Mouse (Mus musculus) megakaryocyte progenitor cell, adult 5-6 weeks (primary cell): ENCODE data around the gene Ap1s2. TPM values are rescaled to one million over a fixed set of nuclear protein-coding genes. Genes with fewer than 3 reads are reported as not detected.

Experiments
- ATAC-seq: replicated peaks from 2 replicates; pipeline ENCODE4 v1.8.0; 2016; ENCODE audit warnings: mild to moderate bottlenecking, moderate TSS enrichment, inconsistent platforms; ENCODE audit not compliant: poor library complexity
- total RNA-seq, 2 experiments: library from RNA; stranded (forward) in 1 of 2; stranded (reverse) in 1 of 2; fragments of 157-497, 149-512 nt in 1 of 2; fragments of 200-1000 nt in 1 of 2; gene quantifications; 2 replicates each; pipeline versions ENCODE4 v1.2.3 to v1.2.4; 2015 to 2017

Ap1s2 gene
- total RNA-seq (2015): 59.0 and 74.5 TPM in 2 replicates
- total RNA-seq (2017): 35.7 and 37.4 TPM in 2 replicates

DNA sequence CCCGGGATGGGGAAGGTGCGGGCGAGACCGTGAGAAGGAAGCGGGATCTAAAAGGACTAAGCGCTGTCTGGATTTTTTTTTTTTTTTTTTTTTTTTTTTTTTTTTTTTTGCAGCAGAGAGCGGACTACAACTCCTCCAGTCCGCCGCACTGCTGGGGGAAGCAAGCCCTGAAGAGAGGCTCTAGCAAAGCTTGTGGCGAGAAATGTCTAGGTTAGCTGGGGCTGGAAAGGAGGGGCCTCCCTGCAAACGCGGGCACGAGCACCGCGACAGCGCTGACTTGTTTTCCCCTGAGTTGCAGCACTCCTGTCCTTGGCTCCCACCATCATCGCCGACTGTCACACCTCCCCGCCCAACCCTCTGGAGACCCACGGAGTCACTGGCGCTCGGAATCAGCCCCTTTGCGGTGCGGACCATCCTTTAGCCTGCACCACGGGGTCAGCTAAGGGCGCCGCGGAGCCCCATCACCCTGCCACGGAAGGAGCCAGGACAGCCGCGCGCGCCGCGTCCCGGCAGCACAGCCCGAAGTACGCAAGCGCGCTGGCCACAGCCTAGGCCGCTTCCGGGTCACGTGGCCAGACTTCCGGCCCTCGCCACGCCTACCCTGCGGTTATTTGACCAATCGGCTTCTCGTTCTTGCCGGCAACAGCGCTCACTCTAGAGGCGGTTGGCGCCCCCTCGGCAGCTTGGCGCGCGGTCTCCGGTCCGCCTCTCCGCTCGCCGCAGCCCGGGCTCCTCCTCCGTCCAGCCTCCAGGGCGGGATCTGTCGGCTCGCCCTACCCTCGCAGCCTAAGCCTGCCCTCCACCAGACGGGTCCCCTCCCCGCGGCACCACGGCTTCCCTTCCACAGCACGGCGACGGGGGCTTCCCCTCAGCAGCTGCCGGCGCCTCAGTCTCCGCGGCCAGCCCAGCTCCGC, at the start of gene Ap1s2:
Ap1s2 (plus strand) TSS at position 681 of the 914 bp plus-strand sequence.
- ATAC-seq: peak; percentile 92

DNA sequence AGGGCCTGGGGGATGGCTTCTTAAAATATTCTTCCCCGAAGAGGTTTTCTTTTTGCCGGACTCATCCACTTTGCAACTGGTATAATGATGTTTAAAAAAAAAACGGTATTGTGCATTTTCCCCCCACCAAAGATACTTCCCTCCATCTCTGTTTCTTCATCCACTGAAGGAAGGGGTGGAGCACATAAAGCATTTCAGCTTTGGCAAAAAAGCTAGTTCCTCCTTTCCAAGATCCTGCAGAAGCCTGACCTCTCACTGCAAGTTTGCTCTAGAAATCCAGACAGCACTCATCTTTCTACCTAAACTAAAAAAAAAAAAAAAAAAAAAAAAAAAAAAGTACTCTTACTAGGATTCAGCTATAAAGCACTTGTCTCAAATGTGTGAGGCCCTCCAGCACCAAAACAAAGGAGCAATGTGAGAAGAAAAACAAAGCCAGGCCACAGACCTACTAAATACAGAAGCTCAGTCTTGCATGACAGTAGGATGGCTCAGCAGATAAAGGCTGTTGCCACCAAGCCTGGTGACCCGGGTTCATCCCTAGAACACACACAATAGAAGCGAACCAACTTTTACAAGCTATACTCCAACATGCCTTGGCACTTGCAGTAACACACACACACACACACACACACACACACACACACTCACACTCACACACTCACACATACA, 41.0 kb upstream of the Ap1s2 start:
- ATAC-seq: peak; percentile 93

DNA sequence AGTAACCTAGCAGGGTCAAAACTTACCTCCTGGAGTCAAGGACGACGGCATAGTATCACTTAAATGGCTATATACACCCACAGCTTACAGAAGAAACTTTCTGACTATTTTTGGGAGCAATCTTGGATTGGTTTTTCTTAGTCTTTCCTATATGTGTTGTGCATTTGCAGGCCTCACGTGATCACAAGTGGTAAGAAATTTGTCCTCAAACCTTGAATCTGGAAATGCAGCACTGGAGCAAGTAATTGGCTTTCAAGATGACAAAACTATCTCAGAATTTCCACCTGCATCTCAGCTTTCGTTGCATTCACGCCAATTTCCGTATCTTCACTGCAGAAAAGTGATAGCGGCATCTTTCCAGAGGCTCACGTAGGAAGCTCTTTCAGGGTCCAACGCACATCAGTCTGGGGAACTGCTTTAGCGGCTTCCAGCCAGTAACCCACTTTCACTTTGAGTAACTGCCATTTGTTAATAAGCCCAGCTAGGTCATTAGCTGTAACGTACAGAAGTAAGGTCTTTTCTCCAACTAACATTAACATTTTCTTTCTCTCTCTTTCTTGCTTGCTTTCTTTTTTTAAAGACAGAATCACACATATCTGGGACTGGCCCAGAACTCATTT, 40.0 kb upstream of the Ap1s2 start:
- peak; percentile 62; the same call in 1 of the 2 replicates for ATAC-seq

DNA sequence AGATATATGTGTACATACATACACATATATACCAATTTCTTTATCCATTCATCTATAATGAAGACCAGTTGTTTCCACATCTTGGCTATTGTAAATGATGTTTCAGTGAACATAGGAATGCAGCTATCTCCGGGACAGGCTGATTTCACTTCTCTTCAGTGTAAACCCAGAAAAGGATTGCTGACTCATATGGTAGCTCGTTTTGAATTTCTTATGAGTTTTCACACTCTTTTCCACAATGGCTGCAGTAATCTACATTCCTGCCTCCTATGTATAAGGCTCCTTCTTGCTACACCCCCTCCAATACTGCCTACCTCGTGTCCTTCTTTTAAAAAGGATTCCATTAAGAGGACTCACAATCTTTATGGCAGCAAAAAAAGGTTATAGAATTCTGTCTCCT, 32.9 kb upstream of the Ap1s2 start:
- ATAC-seq: no peak

DNA sequence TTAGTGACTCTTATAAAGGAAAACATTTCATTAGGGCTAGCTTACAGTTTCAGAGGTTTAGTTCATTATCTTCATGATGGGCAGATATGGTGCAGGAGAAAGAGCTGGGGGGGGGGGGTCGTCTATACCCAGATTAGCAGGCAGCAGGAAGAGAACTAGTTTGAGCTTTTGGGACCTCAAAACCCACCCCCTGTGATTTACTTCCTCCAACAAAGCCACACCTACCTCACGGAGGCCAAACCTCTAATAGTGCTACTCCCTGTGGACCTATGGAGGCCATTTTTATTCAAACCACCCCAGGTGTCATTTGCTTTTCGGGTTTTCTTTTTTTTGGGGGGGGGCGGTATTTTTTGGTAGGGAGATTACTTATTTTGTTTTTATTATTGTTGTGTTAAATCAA, 32.2 kb upstream of the Ap1s2 start:
- ATAC-seq: 0 out of 2 replicates have a peak, but pooled peaks have one; percentile 39

DNA sequence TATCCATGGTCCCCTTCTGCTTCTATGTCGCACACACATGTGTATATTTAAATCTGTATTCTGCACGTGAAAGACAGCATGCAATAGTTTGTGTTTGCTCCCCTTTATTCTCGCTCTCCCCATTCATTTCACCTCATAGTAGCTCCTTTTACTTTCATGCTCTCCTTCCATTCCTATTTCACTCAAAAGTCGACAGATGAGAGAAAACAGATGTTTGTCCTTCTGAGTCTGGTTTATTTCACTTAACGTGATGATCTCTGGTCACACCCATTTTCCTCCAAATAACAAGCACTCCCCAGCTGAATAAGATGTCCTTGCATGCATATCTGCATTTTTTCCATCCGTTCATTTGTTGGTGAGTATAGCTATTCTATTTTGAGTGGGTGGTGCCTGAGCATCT, 29.8 kb upstream of the Ap1s2 start:
- no peak for ATAC-seq

DNA sequence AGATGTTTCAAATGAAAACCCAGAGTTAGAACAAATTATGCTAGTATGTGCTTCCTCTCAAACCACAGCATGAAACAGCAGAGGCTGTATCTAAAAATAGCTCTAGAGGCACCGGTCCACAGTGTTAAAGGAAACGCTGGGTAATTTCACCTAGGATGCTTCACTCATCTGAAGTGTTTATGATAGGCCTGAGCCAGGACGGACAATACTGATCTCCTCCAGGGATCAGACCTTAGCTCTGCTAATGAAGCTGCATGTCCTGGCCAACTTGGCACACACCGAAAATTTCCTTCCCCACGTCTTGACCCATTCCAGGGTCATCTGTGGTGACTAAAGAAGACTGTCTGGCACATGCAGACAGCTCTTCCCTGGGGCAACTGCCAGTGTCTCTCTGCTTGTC, 29.4 kb upstream of the Ap1s2 start:
- peak; percentile 66 for ATAC-seq

DNA sequence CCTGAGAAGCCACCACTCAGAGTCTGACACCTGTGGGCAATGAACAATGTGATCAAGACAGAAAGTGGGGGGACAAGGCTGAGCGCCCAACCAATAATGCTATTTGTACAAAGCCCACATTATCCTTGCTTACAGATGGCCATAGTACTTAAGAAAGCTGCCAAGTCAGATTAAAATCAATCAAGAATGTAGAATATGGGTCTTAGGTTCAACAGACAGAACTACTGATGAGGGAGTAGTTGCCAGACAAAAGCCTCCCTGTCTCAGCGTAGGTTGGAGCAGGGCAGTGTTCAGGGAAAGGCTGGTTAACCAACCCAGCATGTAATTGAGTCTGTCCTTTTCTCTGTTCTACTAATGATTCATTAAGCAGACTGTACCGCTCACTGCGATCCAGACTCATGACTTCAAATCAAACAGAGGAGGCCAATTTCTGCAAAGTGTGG, 23.3 kb upstream of the Ap1s2 start:
- ATAC-seq: no peak

DNA sequence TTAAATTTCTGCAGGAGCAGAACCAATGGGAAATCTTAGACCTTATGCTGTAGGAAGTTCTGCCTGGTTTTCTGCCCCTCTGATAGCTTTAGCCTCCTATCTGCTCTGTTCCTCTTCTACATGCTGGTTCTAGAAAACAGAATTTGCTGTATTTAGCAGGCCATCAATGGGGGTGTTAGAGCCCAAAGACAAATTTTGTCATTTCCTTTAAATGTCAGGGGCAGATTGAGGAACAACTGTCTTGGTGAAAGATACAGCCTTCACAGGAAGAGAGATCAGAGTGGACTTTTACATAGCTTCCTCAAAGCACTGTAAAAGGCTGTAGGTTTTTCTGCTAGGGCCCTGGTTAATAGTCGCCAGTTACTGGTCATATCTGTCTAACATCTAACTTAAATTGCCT, 11.5 kb upstream of the Ap1s2 start:
- ATAC-seq: peak; percentile 86

DNA sequence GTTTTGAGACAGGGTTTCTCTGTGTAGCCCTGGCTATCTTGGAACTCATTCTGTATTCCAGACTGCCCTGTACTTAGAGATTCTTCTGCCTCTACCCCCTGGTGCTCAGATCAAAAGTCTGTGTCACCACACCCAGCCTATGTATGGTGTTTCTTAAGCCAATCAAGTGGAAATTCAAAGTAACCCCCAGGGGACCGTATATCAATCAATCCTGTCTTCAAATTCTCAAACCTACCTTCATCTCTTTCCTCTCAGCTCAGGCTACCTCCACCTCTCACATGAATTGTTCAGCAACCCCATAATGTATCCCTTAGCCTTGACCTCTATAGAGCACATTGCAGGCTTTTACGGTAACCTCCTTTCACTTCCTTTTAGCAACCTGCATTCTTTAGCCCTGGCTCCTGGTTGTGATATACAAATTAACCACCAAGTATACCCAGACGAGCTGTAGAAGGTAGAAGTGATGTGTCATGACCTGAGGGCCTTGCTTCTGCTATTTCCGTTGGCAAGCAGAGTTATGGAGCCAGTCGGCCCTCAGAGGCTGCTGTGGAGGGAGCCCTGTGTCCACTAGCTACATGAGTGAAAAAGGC, 9.3 kb upstream of the Ap1s2 start:
- ATAC-seq: peak; percentile 59

DNA sequence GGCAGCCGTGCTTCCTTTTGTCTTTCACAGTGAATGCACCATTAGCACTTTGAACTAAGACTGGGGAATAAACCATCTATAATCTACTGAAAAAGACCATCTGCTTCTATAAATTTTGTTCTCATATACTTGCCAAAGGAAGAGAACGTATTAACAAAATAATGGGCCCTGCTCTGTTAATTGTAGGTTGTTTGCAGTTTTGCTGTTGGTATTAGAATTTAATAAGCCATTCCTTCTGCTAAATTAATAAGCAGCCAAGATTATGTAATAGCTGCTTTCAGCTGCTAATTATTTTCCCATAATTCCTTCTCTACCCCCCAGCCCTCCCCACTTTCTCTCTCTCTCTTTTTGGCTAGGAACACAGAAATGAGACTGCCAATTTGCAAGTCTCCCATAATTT, 2.0 kb upstream of the Ap1s2 start:
- ATAC-seq: no peak

DNA sequence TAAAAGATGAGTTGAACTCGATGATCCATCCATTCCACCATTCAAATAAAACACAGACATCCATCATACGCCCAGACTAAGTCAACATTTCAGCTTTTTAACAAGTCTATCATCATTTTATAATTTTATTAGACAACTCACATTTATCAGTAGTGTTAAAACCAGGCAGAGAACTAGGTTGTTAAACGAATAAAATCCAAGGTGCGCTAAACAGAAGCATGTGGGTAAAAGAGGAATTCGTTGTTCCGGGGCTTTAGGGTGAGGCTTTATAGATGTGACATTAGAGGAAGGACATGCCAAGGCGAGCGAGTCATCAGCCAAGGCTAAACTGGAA, 847 bp upstream of the Ap1s2 start:
- peak; percentile 18 for ATAC-seq

DNA sequence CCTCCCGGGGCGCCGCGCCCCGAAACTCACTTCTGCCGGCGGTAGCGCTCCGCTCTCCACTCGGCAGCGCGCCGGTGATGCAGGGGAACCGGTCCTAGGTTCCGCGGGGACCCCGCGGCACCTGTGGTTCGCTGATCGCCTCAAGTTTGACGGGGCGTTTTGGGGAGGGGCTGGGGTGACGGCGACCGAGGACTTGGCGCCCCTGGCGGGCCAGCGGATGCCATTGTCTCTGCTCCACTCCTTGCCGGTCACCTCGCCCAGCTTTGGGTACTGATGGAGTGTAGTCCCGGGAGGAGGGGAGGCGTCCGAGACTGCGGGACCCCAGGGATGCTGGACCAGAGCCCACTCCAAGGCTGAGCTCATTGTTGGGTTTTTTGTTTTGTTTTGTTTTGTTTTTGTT, 564 bp downstream of the Ap1s2 start:
- ATAC-seq: peak; percentile 18; the same call in 1 of the 2 replicates

DNA sequence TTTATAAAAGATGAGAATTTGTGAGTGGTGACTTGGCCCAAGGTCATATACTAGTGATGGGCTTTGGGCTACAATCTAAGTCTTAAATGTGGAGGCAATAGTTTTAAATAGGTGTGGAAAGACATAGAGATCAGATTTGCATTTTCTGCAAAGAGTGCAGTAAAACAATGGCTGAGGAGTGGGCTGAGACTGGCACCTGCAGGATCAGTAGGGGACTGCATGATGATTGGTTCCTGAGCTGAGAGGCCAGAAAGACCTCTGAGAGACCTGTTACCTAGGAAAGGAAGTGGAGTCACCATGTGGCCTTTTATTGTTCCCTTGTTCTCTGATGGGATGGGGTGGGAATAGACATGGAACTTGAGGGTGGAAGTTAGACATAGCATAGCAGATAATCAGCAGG, 4.0 kb downstream of the Ap1s2 start:
- ATAC-seq: peak; percentile 30; the same call in 1 of the 2 replicates

DNA sequence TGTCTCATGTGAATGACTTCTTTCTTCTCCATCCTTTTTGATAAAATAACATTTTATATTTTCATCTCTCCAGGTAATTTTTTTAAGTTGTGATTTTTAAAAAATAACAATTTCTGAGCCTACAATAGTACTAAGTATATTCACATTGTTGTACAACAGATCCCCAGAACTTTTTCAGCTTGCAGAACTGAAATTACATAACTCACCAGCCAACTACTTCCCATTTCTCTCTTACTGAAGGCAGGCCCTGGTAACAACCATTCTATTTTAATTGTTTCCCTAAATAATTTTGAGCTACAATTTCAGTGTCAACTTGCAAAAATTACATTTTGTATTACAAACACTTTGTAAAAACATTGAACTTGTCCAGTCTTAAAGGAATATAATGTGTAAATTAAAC, 20.7 kb downstream of the Ap1s2 start:
- no peak for ATAC-seq

DNA sequence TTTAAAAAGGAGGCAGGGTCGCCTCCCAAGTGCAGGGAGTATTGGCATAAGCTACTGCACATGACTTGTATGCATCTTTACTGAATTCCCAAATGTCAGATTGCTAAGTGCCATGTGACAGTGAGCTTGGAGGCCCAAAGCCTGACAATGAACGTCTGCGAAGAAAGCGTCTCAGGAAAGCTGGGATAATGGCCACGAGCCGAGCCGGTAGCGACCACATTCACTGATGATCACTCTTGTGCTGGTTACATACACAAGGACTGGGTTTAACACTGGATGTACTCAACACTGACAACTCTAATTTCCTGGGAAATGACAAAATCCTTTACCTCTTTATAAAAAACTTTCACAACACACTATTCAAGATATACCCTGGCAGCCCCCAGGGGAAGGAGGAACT, 25.9 kb downstream of the Ap1s2 start:
- no peak for ATAC-seq

DNA sequence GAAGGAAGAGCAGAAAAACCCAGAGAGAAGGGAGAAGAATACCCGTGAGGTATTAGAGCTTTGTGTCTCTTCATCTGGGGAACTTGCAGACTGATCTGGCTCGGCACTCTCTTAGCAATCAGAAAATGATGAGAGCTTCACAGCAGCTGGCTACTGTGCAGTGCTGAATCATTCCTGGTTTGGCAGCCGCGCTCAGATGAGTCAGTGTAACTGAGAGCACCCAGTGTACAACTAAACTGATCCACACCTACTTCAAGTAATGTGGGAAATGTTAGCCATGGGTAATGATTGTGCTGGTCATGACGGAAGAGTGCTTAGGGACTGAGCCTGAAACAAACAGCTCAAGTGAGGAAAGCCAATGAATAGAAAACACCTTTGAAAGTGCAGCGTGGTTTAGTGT, 29.8 kb downstream of the Ap1s2 start:
- no peak for ATAC-seq

DNA sequence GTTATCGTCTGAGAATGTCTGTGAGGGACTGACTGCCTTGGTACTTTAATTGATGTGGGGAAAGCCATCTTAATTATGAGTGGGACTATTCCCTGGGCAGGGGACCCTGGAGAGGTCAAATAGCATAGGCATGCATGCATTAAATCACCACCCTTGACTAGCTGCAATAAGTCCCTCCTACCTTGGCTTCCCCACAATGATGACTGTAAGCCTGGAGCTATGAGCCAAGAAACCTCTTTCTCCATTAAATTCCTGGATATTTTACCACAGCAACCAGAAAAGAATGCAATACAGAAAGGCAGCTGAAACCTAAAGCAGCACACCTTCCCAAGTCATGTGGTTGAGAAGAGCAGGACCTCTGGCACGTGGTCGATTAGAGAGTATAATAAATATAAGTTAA, 35.6 kb downstream of the Ap1s2 start:
- ATAC-seq: no peak

DNA sequence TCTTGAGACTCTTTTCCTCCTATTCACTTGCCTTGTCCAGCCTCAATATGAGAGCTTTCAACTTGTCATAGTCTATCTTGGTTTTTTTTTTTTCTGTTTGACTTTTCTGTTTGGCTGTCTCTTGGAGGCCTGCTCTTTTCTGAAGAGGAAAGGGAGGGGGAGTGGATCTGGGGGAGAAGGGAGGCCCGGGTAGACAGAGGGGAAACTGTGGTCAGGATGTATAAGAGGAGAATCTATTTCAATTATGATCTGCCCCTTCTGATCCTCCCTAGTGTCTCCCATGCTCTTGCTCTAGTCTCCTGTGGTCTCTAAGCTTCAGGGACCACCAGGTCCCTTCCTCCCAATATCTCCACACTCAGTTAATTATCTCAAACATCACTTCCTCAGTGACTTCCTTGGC, 42.8 kb downstream of the Ap1s2 start:
- no peak for ATAC-seq

DNA sequence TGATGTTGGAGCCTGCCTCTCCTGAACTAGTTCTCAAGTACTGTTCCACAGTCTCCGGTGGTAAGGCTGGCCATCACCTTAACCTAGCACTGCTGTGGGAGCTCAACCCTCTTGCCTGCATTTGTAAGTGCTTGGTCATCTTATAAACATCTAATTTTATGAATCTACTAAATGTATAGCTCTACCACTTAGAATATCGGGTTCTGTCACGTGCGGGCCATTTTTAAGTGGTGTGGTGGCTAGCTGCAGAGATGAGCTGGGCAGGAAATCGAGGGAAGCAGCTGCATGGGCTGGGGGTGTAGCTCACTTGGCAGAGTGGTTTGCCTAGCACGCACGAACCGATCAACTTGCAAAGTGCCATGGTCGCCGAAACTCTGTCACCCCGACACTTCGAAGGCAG, 48.6 kb downstream of the Ap1s2 start:
- no peak for ATAC-seq

DNA sequence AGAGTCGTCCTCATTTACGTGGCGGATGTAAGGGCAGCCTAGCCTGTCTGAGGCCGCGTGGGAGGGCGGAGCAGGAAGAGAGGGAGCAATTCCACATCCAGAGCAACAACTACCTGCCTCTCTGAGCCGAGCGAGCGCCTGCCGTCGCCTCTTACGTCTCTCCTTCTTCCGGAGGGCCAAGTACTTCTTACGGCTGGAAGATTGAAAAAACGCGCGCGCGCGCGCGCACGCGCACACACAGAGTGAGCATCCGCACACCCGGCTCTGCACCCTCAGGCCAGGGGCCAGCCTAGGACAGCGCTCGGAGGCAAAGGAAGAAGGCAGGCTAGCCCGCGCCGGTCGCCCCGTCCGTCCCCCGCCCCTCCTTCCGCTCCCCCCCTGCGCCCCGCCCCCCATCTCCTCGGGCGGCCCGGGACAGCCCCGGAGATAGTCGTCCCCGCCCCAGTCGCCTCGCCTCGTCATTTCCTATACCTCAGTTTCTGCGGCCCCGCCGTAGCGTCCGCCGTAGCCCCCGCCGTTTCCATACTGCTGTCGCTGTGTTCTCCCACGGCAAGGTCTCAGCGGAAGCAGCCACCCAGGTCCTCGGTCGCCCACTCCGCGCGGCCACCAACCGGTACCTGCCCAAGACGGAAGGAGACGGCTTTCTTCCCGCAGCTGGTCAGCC, 49.1 kb downstream of the Ap1s2 start:
- peak; percentile 73 for ATAC-seq
